Mouse (Mus musculus) ES-CJ7 (cell line): ENCODE results near the gene Spsb3.
A peak's percentile ranks its signal among the peaks of the same experiment; 100 is the strongest.

ENCODE experiments used
- DNase-seq: peaks from one replicate; pipeline ENCODE4 v3.0.0; 2011; ENCODE audit warnings: low read depth, low spot score

Spsb3 gene

DNA sequence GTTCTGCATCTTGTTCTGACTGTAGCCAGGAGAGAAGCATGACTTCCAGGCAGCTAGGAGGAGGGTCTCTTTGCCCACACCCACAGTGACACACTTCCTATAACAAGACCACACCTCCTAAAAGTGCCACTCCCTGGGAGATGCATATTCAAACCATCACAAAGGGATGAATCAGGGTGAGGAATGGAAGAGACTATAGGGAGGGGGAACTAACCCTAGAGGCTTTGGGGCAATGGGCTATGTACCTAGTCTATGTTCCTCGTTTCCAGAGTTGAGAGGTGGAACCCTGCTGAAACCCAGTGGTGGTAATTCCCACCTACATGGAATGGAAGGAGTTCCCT, 12.1 kb upstream of the Spsb3 start:
- DNase-seq = peak; percentile 92

GRCm38 (mm10) chr17:24874989-24875388, 11.5 kb upstream of the Spsb3 start:
- no peak for DNase-seq

- no peak for DNase-seq
These were observed 8.9 kb upstream of the Spsb3 start for GRCm38 (mm10) chr17:24877336-24878116.

GRCm38 (mm10) chr17:24878117-24878397, 8.4 kb upstream of the Spsb3 start:
- peak; percentile 45 for DNase-seq

- DNase-seq = no peak
These were observed 7.9 kb upstream of the Spsb3 start for GRCm38 (mm10) chr17:24878531-24878930.

GRCm38 (mm10) chr17:24881738-24882440, 4.6 kb upstream of the Spsb3 start:
- DNase-seq = peak; percentile 83

DNA sequence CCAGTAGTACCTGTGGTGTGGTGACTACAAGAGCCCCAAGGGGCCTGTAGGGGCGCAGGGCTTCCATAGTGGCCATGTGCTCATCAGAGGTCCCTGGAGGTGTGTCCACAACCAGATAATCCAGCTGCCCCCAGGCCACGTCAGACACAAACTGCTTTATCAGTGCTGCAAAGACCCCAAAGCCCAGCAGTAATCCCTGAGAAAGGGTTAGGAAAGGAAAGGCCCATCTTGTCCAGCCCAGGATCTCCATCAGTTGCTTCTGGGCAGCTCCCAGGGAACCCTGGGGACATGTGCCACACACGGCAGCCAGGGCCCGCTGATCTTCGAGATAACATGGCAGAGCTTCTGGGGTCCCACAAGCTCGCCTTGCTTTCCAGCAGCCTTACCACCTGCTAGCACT, 2.1 kb upstream of the Spsb3 start:
- DNase-seq = no peak

- DNase-seq = no peak
These were observed 898 bp upstream of the Spsb3 start for GRCm38 (mm10) chr17:24885356-24886133.

DNA sequence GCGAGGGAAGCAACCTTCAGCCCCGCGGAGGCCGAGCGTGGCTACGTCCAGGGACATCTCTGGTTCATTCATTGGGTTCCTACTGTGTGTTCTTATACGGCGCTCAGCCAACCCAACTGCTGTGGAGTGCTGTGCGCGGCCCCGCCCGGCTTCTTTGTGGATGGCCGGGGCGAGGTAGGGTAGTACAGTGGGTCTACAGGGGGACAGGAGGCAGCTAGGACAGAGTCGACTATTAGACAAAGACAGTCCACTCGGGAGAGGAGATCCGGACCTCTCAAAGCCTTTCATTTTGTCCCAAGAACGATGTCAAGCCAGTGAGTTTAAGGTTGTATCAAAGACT, 459 bp downstream of the Spsb3 start:
- no peak for DNase-seq

GRCm38 (mm10) chr17:24887291-24888080, 1.0 kb downstream of the Spsb3 start:
- DNase-seq = no peak

GRCm38 (mm10) chr17:24888862-24889261, 2.4 kb downstream of the Spsb3 start:
- no peak for DNase-seq

- no peak for DNase-seq
These were observed 4.0 kb downstream of the Spsb3 start for GRCm38 (mm10) chr17:24890151-24891092.

GRCm38 (mm10) chr17:24891321-24891720, 4.9 kb downstream of the Spsb3 start:
- DNase-seq = no peak

GRCm38 (mm10) chr17:24892785-24893184, 6.3 kb downstream of the Spsb3 start:
- DNase-seq = no peak

DNA sequence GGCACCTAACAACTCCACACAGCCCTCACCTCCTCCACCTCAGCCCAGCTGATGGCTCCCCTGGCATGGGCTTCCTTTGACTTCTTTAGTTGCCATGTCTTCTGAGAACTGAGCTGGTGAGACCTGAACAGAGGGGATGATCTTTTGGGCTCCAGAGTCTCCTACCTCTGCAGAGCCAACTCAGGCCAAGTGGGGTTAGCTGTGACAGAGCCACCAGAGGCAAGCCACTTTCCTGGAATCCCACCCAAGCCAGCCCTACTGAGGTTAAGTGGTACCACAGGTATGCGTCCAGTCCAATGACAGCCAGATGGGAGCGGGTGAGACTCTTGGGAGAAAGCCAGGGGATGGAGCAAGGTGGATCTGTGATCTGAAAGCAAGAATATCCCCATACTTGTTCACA, 6.8 kb downstream of the Spsb3 start:
- no peak for DNase-seq

DNA sequence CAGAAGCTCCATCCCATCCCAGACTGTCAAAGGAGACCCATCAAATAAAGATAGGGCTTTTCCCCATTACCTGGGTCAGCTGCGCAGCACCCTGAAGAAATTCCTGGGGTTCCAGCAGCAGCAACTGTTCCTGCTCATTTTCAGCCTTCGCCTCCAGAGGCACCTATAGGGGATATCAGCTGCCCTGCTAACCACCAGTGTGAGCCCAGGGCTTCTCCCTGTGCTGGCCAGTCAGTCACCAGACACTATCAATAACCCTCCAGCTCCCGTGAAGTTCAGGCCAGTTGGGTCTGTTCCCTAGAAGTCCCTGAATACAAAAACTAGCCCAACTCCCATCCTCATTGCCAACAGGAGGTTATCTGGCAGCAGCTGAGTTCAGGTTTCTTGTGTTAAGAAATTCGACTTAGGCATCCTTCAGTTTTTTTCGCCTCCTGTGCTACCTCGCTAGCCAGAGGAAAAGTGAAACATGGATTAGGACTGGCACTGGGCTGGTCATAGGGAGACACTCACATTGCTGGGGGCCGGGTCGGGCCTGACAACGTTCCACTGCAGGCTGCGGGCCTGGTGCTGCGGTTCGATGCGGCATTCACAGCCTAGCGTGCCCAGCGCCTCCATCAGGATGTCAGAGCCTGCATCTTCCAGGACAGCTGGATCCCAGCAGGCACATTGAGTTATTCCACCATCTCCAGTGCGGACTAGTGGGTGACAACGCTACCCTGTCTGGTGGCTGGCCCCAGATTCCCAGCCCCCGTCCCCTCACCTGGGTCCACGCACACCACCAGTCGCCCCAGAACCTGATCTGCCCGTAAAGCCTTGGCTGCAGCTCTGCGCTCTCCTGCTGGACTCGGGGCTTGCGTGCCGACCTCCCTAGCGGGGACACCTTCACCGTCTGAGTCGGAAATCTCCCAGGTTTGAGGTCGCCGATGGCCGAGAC, 7.9 kb downstream of the Spsb3 start:
- no peak for DNase-seq

- peak; percentile 90 for DNase-seq
These were observed 8.6 kb downstream of the Spsb3 start, which contains the start of the genes Eme2 and Mrps34 for GRCm38 (mm10) chr17:24894995-24895547. Gene Eme2, minus strand, starts transcription at chr17:24895087. Gene Mrps34, plus strand, starts transcription at chr17:24895116.

DNA sequence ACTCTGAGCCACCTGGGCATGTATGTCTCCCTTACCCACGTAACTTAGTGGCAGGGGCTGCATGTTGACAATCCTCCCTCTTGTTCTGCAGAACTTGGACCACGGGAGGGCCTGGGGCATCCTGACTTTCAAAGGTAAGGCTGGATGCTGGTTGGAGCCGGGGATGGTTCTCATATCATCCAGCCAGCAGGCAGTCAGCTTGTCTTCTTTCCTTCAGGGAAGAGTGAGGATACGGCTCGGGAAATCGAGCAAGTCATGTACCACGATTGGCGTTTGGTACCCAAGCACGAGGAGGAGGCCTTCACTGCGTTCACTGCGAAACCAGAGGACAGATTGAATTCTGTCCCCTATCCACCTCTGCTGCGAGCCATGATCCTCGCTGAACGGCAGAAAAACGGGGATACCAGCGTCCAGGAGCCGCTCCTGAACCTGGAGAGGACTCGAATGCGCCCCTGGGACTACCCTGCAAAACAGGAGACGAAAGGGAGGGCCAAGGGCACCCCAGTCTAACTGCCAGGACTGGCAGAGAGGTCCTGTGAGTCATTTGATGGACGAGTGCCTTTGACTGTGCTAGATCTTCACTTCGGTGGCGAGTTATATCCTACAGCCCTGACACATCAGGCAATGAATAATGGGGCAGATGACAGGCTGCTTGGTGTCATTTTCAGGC, 9.3 kb downstream of the Spsb3 start:
- no peak for DNase-seq
